Mouse (Mus musculus) thymus, postnatal 4 days (tissue): Measurements from ENCODE around the gene Gprasp1.
A peak's percentile ranks its signal among the peaks of the same experiment; 100 is the strongest.
"Not testable (repeated sequence)": the region's sequence is repeated elsewhere in the genome, so short reads cannot be mapped to it uniquely, and the experiment has no call there.

Experiments used
- DNase-seq: peaks from one replicate; pipeline ENCODE4 v3.0.0; 2021

Gprasp1 gene

DNA sequence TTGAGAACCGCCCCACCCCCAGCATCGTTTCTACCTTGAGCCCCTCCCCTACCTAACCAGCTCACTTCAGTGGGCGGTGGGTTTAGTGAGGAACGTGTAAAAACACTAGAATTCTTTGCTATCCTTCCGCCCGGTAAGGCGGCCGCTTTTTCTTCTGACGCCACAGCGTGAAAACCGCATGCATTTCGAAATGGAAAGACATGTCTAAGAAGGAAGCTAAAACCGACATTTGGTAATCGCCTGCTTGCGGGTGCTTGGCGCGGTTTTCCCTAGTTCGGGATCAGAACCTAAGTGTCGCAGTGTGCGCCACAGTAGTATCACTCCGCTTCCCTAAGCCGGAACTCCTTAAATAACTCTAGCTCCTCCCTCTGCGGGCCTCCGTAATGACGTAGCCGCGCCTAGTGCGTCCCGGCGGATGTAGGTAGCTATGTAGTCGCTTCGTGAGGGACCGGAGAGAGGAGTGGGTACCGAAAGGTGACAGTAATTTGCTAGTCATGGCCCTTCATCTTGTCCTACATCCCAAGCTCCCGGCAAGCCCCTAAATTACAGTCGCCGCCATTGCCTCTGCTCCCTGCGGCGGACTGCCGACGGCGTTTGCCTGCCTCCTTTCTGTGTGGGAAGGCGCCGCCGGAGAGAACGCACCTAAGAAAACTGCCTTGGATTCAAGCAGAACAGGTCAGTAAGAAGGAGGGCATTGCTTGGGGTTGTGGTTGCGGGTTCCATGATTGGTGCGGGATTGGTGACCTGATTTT, at the start of gene Gprasp1, which contains the start of gene Armcx5:
Gene Gprasp1, plus strand, starts transcription at position 430 of the 752 bp plus-strand sequence.
Gene Armcx5, plus strand, starts transcription at position 430 of the 752 bp plus-strand sequence.
- peak; percentile 86 for DNase-seq

GRCm38 (mm10) chrX:135693633-135694032, 48.9 kb upstream of the Gprasp1 start, which contains the start of gene Tcp11x2:
Gene Tcp11x2 (minus strand): TSS chrX:135693790.
- no peak for DNase-seq

- no peak for DNase-seq
These were observed 39.4 kb upstream of the Gprasp1 start for GRCm38 (mm10) chrX:135703111-135703510.

DNA sequence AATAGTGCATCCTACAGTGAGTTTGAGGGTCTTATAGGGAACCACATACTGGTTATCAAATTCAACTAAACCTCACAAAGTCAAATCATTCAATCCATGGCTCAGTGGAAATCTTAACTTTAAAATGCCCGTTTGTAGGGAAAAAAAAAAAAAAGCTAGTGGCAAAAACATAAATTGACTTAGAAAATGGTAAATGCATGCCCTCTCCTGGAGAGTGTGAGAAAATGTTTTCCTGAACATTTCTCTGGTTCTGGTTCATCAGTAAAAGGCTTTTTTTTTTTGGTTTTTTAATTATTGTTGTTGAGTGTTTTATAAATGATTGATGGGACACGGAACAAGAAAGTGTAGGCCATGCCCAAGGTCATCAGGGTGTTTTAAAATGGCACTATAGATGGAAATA, 38.2 kb upstream of the Gprasp1 start:
- DNase-seq: no peak

- no peak for DNase-seq
These were observed 29.7 kb upstream of the Gprasp1 start for GRCm38 (mm10) chrX:135712845-135713244.

- no peak for DNase-seq
These were observed 17.4 kb upstream of the Gprasp1 start, which contains the start of gene Tmsb15a for GRCm38 (mm10) chrX:135725161-135725560. Gene Tmsb15a (minus strand): TSS chrX:135725261.

GRCm38 (mm10) chrX:135738730-135739520, 3.6 kb upstream of the Gprasp1 start:
- DNase-seq: no peak

GRCm38 (mm10) chrX:135743056-135743355, 473 bp downstream of the Gprasp1 start:
- DNase-seq: no peak

DNA sequence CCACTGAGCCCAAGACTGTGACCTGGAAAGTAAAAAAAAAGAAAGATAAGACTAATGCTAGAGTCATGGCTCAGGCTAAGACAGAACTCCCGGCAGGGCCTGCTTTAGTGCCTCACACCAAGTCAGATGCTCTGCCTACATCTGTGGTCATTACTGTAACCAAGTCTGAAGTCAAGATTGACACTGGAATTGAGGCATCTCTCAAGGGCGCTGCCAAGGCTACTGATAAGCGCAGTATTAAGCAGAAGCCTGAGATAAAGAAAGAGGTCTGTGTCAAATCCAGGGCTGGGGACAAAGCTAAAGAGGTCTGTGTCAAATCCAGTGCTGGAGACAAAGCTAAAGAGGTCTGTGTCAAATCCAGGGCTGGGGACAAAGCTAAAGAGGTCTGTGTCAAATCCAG, 2.8 kb downstream of the Gprasp1 start:
- not testable (repeated sequence) for DNase-seq

DNA sequence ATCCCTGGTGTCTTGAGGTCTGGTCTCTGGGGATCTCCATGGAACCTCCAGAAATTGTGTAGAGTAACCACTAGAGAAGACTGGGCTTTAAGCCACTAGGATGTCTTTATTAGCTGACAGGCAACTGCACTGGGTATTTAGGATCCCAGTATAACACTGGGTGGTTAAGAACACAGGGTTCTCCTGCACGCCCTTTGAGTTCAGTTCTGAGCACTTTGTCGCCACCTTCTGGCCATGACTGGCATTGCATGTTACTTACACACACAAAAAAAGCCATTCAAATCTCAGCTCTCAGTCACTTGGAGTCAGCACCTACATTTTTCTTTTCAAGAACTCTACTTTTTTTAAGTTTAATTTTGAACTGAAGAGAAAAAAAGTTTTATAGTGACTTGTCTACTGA, 10.3 kb downstream of the Gprasp1 start:
- DNase-seq: peak; percentile 79

DNA sequence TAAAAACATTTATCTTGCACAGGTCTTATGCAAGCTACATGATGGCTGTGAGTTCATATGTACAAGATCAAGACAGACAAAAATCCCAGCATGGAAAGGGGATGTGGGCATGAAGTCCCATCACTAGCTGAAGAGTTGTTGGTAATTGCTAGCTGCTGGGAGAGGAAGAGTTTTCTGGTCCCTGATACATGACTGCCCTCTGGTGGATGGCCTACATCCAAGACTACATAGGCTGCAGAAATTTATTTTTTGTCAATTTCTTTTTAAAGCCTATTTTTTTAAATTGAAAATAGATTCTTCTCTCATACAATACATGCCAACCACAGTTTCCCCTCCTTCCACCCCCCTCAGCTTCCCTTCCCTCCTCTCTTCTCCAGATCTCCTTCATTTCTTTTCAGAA, 19.2 kb downstream of the Gprasp1 start:
- DNase-seq: peak; percentile 30

- no peak for DNase-seq
These were observed 25.6 kb downstream of the Gprasp1 start for GRCm38 (mm10) chrX:135768043-135768548.

DNA sequence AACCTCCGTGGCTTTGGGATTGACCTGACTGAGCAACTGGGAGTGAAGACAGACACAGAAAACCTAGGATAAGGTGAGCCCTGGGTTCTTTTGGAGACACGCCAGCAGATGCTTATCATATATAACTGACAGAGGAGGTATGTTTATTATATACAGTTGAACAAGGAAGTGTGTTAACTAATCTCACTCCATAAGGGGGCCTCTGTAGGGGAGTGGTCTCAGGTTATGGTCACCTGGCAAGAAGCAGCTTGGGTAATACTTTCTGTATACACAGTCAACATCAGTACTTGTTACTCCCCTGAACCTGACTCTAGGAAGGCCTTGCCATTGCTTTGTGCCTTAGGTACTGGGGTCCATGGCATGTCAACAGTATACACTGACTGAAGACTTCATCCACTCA, 26.0 kb downstream of the Gprasp1 start:
- DNase-seq: no peak

- no peak for DNase-seq
These were observed 49.0 kb downstream of the Gprasp1 start for GRCm38 (mm10) chrX:135791536-135791935.

GRCm38 (mm10) chrX:135792326-135792725, 49.8 kb downstream of the Gprasp1 start:
- DNase-seq: no peak

DNA sequence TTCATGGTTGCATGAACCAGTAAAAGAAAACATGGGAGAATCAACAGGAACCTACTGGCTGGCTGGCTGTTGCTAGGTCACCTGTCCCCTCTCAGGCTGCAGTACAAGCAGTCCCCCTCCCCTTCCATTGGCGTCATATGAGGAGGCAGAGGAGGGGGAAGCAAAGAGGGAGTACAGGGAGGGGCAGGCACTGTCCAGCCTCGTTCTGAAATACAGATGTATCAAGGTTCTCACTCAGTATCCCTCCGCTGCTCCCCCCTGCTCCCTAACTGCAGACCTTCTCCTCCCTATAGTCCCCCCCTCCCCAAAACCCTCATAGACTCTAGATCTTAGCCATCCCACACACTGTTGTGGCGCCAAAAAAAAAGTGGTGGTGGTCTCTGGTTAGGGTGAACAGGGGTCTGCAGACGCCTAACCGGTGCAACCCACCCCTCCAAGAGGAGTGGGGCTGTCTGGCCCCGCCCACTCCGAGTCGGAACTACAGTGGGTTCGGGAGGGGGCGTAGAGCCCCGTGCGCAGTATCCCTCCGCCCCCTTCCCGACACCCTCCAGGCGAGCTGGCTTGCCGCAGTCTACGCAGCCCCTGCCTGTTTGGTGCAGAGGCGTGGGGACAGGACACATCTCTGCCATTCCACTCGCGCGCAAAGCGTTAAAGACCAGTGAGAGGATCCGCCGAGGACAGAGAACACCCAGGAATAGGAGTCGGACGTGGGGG, 53.2 kb downstream of the Gprasp1 start:
- peak; percentile 78 for DNase-seq

DNA sequence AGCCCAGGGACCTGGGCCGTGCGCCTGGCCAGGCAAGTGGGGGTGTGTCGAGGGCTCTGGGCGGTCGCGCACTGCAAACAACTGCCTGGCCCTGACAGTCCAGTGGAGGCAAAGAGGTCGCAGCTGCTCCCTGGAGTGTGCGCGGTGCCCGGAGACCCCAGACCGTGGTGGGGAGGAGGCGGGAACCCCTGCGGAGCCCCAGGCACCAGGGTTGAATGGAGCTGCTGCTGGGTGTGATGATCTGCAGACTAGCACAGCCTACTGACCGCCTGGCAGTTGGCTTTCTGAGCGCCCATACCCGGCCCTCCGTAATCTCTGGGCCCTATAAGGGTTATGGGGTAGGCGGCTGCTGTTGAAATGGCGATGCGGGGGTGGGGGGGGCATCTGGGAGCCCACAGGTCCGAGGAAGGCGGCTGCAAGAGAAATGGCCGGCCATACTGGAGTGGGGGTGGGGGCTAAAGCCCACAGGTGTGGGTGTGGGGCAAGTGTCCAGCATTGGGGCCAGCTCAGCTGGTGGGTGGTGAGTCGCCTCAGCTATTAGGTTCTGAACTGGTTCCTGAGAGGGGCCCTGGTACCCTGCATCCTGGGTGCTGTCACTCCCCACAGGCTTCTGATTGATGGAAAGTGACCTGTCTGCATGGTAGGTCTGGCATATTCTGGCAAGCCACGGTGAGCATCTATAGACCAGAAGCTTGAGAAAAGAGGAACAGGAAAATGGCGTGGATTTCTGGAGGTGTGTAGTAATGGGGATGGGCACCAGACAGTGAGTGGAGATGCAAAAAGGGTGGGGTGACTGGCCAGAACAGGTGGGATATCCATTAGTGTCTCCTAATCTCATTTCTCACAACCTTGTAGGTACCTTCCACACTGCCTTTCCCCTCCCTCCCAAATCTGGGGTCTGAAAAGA, 54.0 kb downstream of the Gprasp1 start:
- peak; percentile 30 for DNase-seq

DNA sequence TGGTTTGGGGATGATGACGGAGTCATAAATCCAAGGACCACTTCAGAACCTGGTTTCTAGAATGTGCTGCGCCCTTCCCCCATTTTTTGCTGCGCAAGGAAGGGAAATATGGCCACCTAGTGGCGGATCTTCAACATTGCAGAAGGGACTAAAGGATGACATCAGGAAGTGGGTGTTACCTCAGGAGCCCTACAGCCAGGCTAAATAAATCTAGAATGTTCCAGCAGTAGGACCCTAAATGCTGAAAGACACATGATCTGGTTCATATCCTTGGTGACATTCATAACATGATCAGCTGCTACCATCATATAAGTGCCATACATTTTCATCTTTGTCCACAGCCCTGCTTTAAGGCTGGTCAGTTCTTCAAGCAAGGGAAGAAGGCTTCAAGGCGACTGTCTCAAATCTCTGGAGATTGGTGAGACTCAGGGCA, 54.7 kb downstream of the Gprasp1 start, which contains the start of gene Bhlhb9:
Gene Bhlhb9, plus strand, starts transcription at position 383 of the 433 bp plus-strand sequence.
- peak; percentile 60 for DNase-seq

DNA sequence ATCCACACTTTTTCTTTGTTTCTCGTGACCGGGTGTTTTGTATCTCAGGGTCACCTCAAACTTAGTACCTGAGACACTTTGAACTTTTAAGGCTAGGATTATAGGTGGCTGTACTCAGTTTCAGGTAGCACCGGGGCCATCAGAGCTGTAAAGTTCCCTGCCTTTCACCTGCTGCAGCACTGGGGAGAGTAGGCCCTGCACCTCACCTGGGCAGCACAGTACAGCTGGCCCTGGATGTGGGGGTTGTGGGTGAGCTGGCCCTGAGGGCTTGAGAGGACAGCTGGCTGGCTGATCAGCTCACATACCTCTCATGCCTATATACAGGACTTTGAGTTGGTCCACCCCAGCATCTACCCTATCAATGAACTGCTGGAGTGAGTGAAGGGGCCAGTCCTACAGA, 61.6 kb downstream of the Gprasp1 start:
- DNase-seq: no peak

GRCm38 (mm10) chrX:135805780-135806179, 63.2 kb downstream of the Gprasp1 start:
- DNase-seq: peak; percentile 41

GRCm38 (mm10) chrX:135835896-135836295, 93.4 kb downstream of the Gprasp1 start:
- DNase-seq: not testable (repeated sequence)

DNA sequence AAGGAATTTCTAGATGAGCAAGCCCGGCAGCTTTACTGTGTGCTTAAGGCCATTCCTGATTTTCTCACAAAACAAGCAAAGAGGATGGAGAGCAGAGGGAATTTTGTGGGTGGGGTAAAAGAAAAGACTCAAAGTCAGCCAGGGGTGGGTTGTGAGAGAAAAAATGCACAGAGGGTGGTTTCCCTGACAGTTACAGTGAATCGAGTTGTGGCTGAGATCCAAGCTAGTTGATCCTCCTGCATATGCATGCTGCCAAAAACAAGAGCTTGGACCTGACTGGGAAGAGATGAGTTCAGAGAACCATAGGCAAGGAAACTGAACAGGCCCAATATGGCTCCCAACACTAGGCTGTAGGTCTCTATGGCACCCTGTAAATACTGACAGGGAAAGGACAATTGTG, 95.4 kb downstream of the Gprasp1 start:
- no peak for DNase-seq
